Mouse (Mus musculus) intestine, embryonic 16.5 days (tissue): ENCODE data around the gene Tubgcp5. TPM values are rescaled to one million over a fixed set of nuclear protein-coding genes. Genes with fewer than 3 reads are reported as not detected.

ENCODE experiments used
- ATAC-seq: fragments of 200-750 bp; cut with Nextera tagmentation; 2 replicates; pipeline ENCODE4 v1.8.0; 2017; ENCODE audit warnings: moderate TSS enrichment, moderate library complexity
- H3K27ac ChIP-seq: fragments of 300-500 bp; sonication (generic); 2 replicates; pipeline ENCODE4 v1.5.1; 2014; ENCODE audit warnings: mild to moderate bottlenecking, low read length
- H3K27me3 ChIP-seq: fragments of 300-500 bp; sonication (generic); replicated peaks from 2 replicates; pipeline ENCODE4 v1.6.1; 2014; ENCODE audit warnings: low read length, control low read depth, mixed read lengths; ENCODE audit not compliant: control insufficient read depth, insufficient read depth
- H3K36me3 ChIP-seq: fragments of 300-500 bp; sonication (generic); 2 replicates; pipeline ENCODE4 v1.6.1; 2014; ENCODE audit warnings: low read length, control low read depth; ENCODE audit not compliant: control insufficient read depth, insufficient read depth
- H3K4me1 ChIP-seq: fragments of 300-500 bp; sonication (generic); 2 replicates; pipeline ENCODE4 v1.6.1; 2014; ENCODE audit warnings: low read length, control low read depth, mixed read lengths; ENCODE audit not compliant: control insufficient read depth, insufficient read depth
- H3K4me2 ChIP-seq: fragments of 300-500 bp; sonication (generic); 2 replicates; pipeline ENCODE4 v1.6.1; 2014; ENCODE audit warnings: low read depth, low read length, control low read depth
- H3K4me3 ChIP-seq: fragments of 300-500 bp; sonication (generic); 2 replicates; pipeline ENCODE4 v1.5.1; 2014; ENCODE audit warnings: mild to moderate bottlenecking, low read length
- H3K9ac ChIP-seq: fragments of 300-500 bp; sonication (generic); 2 replicates; pipeline ENCODE4 v1.6.1; 2014; ENCODE audit warnings: low read depth, low read length
- H3K9me3 ChIP-seq: fragments of 300-500 bp; sonication (generic); 2 replicates; pipeline ENCODE4 v1.6.1; 2016; ENCODE audit warnings: low read length, control low read depth; ENCODE audit not compliant: control insufficient read depth
- WGBS: fragments of 180-500 bp; shearing (Covaris S2); extraction: QIAGEN DNeasy Blood & Tissue Kit; methylation state at CpG from one replicate; pipeline ENCODE4 v1.1.7; 2014; 5-methylcytosine and 5-hydroxymethylcytosine counted together
- polyA plus RNA-seq: library from polyadenylated mRNA; unstranded; fragments of >200 nt; fragmentation: Nextera tagmentation; extraction: Ambion mirVana; gene quantifications from 2 replicates; pipeline ENCODE4 v1.2.1, GENCODE M21; 2015

Tubgcp5 gene
- polyA plus RNA-seq, 1 experiment from 2014 or later: 18.3 TPM

DNA sequence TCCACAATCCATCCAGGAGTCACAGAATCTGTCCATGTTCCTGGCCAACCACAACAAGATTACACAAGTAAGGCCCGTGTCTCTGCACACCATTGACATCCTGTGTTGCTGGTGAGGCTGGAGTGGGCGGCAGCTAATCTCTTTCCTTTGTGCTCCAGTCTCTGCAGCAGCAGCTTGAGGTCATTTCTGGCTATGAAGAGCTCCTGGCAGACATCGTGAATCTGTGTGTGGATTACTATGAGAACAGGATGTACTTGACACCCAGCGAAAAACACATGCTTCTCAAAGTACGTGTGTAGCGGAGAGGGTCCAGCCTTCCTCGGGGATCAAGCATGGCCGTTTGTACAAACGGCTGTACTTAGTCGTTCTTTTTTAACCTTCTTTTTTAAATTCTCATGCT, 83.8 kb downstream of the Tubgcp5 start:
- Histone ChIP-seq H3K4me1 (no peaks in the 10 kb centered on the region), H3K9me3 (no peaks in the 10 kb centered on the region), H3K4me3 (no peak overlapping the region), H3K9ac (no peak overlapping the region), H3K4me2 (no peak overlapping the region), H3K27me3 (no peaks in the 10 kb centered on the region), H3K36me3 (peaks cover 17% of the 10 kb centered on the region), H3K27ac (no peak overlapping the region)
- 87% methylated on average over 10 of the region's 10 CpGs for WGBS
- ATAC-seq: no peak

GRCm38 (mm10) chr7:55880882-55881281, 86.9 kb downstream of the Tubgcp5 start:
- Histone ChIP-seq H3K27me3 (no peaks in the 10 kb centered on the region), H3K36me3 (peaks cover 9% of the 10 kb centered on the region; the same call in 1 of the 2 replicates), H3K27ac (no peak overlapping the region), H3K4me3 (no peak overlapping the region), H3K9me3 (no peaks in the 10 kb centered on the region), H3K9ac (no peak overlapping the region), H3K4me2 (no peak overlapping the region), H3K4me1 (no peaks in the 10 kb centered on the region)
- WGBS: 82% methylated on average over 9 of the region's 9 CpGs
- no peak for ATAC-seq

Other genes starting within 250 kb of the Tubgcp5 start
- gene Siglech, start 26.0 kb upstream of the Tubgcp5 start, polyA plus RNA-seq: 0.84 and 1.0 TPM in 2 replicates
- gene Cyfip1, start 47.6 kb downstream of the Tubgcp5 start, polyA plus RNA-seq: 89.3 and 93.9 TPM in 2 replicates
- 55.9 and 71.0 TPM in 2 replicates for gene Nipa2, start 168.3 kb downstream of the Tubgcp5 start, polyA plus RNA-seq
- gene Nipa1, start 225.8 kb downstream of the Tubgcp5 start, polyA plus RNA-seq: 2.9 and 3.7 TPM in 2 replicates